Mouse (Mus musculus) heart, embryonic 16.5 days (tissue): ENCODE data around the gene Chd6. TPM values are rescaled to one million over a fixed set of nuclear protein-coding genes. Genes with fewer than 3 reads are reported as not detected.
"Not testable (repeated sequence)": the region's sequence is repeated elsewhere in the genome, so short reads cannot be mapped to it uniquely, and the experiment has no call there.

Source experiments
- ATAC-seq: fragments of 200-750 bp; cut with Nextera tagmentation; replicated peaks from 2 replicates; pipeline ENCODE4 v1.8.0; 2017; ENCODE audit warnings: moderate number of reproducible peaks; ENCODE audit not compliant: insufficient read depth, low FRiP score; ENCODE audit errors: extremely low read depth
- H3K27ac ChIP-seq: fragments of 300-500 bp; sonication (generic); 2 replicates; pipeline ENCODE4 v1.5.1; 2014; ENCODE audit warnings: mild to moderate bottlenecking, low read length, control low read depth, moderate library complexity
- H3K27me3 ChIP-seq: fragments of 300-500 bp; sonication (generic); 2 replicates; pipeline ENCODE4 v1.6.1; 2014; ENCODE audit warnings: low read length, mixed read lengths; ENCODE audit not compliant: control insufficient read depth, insufficient read depth
- H3K36me3 ChIP-seq: fragments of 300-500 bp; sonication (generic); 2 replicates; pipeline ENCODE4 v1.6.1; 2014; ENCODE audit not compliant: control insufficient read depth, insufficient read depth
- H3K4me1 ChIP-seq: fragments of 300-500 bp; sonication (generic); 2 replicates; pipeline ENCODE4 v1.6.1; 2014; ENCODE audit warnings: low read length, mixed read lengths; ENCODE audit not compliant: control insufficient read depth, insufficient read depth
- H3K4me2 ChIP-seq: fragments of 300-500 bp; sonication (generic); 2 replicates; pipeline ENCODE4 v1.6.1; 2014; ENCODE audit warnings: low read depth, mild to moderate bottlenecking, control low read depth, low read length
- H3K4me3 ChIP-seq: fragments of 300-500 bp; sonication (generic); 2 replicates; pipeline ENCODE4 v1.5.1; 2014; ENCODE audit warnings: mild to moderate bottlenecking, control low read depth, low read length
- H3K9ac ChIP-seq: fragments of 300-500 bp; sonication (generic); 2 replicates; pipeline ENCODE4 v1.6.1; 2014; ENCODE audit warnings: low read length, control low read depth
- H3K9me3 ChIP-seq: fragments of 300-500 bp; sonication (generic); replicated peaks from 2 replicates; pipeline ENCODE4 v1.6.1; 2016; ENCODE audit warnings: low read length; ENCODE audit not compliant: control insufficient read depth
- WGBS: fragments of 180-500 bp; shearing (Covaris S2); extraction: QIAGEN DNeasy Blood & Tissue Kit; methylation state at CpG from one replicate; pipeline ENCODE4 v1.1.7; 2014; 5-methylcytosine and 5-hydroxymethylcytosine counted together
- polyA plus RNA-seq: library from polyadenylated mRNA; unstranded; fragments of >200 nt; fragmentation: Nextera tagmentation; extraction: Ambion mirVana; gene quantifications from 2 replicates; pipeline ENCODE4 v1.2.1, GENCODE M21; 2015

Chd6 gene
- polyA plus RNA-seq, 1 experiment from 2014 or later = 18.8 TPM

- H3K9me3 ChIP-seq = no peaks in the 10 kb centered on the region
- no peak for ATAC-seq
- no peak overlapping the region for H3K9ac ChIP-seq
- H3K36me3 ChIP-seq = peaks cover 44% of the 10 kb centered on the region
- H3K4me3 ChIP-seq = no peak overlapping the region
- no peaks in the 10 kb centered on the region for H3K27me3 ChIP-seq
- peaks cover 8% of the 10 kb centered on the region; the same call in 1 of the 2 replicates for H3K4me1 ChIP-seq
- 80% methylated on average over 1 of the region's 1 CpGs for WGBS
- H3K27ac ChIP-seq = no peak overlapping the region
- H3K4me2 ChIP-seq = no peak overlapping the region
Measured at GRCm38 (mm10) chr2:160978651-160979050, 130.2 kb downstream of the Chd6 start.

- ATAC-seq = no peak
- Histone ChIP-seq H3K4me1 (peaks cover 8% of the 10 kb centered on the region; the same call in 1 of the 2 replicates), H3K27me3 (no peaks in the 10 kb centered on the region), H3K27ac (no peak overlapping the region), H3K4me2 (no peak overlapping the region), H3K9ac (no peak overlapping the region), H3K9me3 (no peaks in the 10 kb centered on the region), H3K36me3 (peaks cover 30% of the 10 kb centered on the region), H3K4me3 (no peak overlapping the region)
- 37% methylated on average over 1 of the region's 1 CpGs for WGBS
Measured at GRCm38 (mm10) chr2:160977248-160977647, 131.6 kb downstream of the Chd6 start.

GRCm38 (mm10) chr2:160973648-160974215 lies 135.1 kb downstream of the Chd6 start:
- Histone ChIP-seq H3K4me3 (no peak overlapping the region), H3K9me3 (no peaks in the 10 kb centered on the region), H3K4me1 (peaks cover 6% of the 10 kb centered on the region; the same call in 1 of the 2 replicates), H3K36me3 (peaks cover 28% of the 10 kb centered on the region), H3K4me2 (no peak overlapping the region), H3K9ac (no peak overlapping the region), H3K27me3 (no peaks in the 10 kb centered on the region), H3K27ac (no peak overlapping the region)
- WGBS = 81% methylated on average over 5 of the region's 5 CpGs
- no peak for ATAC-seq

- Histone ChIP-seq H3K36me3 (peaks cover 30% of the 10 kb centered on the region), H3K4me3 (no peak overlapping the region), H3K4me1 (peaks cover 2% of the 10 kb centered on the region; the same call in 1 of the 2 replicates), H3K27ac (no peak overlapping the region), H3K4me2 (no peak overlapping the region), H3K9ac (no peak overlapping the region), H3K9me3 (no peaks in the 10 kb centered on the region), H3K27me3 (no peaks in the 10 kb centered on the region)
- ATAC-seq = no peak
- WGBS = 94% methylated on average over 7 of the region's 7 CpGs
Measured at GRCm38 (mm10) chr2:160972103-160972792, 136.6 kb downstream of the Chd6 start.

DNA sequence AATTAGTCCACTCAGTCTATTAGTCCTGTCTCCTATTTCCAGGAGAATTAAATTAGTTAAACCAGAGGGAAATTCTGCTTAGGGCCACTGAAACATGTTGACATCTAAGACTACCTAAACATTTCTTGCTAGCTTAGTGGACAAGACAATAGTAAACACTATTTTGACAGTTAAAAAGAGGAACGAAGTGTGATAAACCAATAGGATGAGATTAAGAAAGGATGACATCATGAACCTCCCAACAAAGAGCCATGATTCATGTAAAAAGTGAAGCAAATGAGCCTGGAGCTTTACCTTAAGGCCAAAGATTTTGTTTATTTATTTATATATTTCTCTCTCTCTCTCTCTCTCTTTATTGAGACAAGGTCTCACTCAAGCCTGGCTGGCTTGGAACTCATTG lies 146.7 kb downstream of the Chd6 start:
- Histone ChIP-seq H3K4me1 (no peaks in the 10 kb centered on the region), H3K27ac (no peak overlapping the region), H3K36me3 (peaks cover 48% of the 10 kb centered on the region), H3K9ac (no peak overlapping the region), H3K9me3 (no peaks in the 10 kb centered on the region), H3K27me3 (no peaks in the 10 kb centered on the region), H3K4me2 (no peak overlapping the region), H3K4me3 (no peak overlapping the region)
- 79% methylated on average over 1 of the region's 1 CpGs for WGBS
- no peak for ATAC-seq

- 88% methylated on average over 6 of the region's 6 CpGs for WGBS
- no peaks in the 10 kb centered on the region for H3K27me3 ChIP-seq
- peaks cover 49% of the 10 kb centered on the region for H3K36me3 ChIP-seq
- H3K4me2 ChIP-seq = no peak overlapping the region
- no peaks in the 10 kb centered on the region for H3K9me3 ChIP-seq
- H3K9ac ChIP-seq = no peak overlapping the region
- no peaks in the 10 kb centered on the region for H3K4me1 ChIP-seq
- no peak overlapping the region for H3K4me3 ChIP-seq
- no peak overlapping the region for H3K27ac ChIP-seq
- no peak for ATAC-seq
Measured at GRCm38 (mm10) chr2:160960956-160961646, 147.8 kb downstream of the Chd6 start.

DNA sequence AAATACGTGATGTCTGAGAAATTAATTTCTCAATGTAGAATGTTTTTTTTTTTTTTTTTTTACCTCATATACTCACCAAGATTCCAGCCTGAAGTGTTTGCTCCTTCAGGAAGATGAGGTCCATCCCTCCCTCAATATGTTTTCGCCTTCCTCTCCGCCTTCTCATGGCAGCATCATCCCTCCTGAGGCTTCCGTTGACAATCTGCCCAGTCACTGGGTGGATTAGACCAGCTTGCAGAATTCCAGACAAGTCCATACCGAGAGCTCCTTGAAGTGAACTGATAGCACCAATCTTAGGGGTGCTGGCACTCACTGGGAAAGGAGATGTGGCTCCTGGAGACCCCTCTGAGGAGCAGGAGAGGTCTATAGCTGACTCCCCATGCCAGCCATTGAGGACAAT lies 149.0 kb downstream of the Chd6 start:
- Histone ChIP-seq H3K27ac (no peak overlapping the region), H3K27me3 (no peaks in the 10 kb centered on the region), H3K36me3 (peaks cover 43% of the 10 kb centered on the region), H3K4me1 (peaks cover 5% of the 10 kb centered on the region; the same call in 1 of the 2 replicates), H3K9ac (no peak overlapping the region), H3K4me3 (no peak overlapping the region), H3K4me2 (no peak overlapping the region), H3K9me3 (no peaks in the 10 kb centered on the region)
- 90% methylated on average over 5 of the region's 5 CpGs for WGBS
- no peak for ATAC-seq

DNA sequence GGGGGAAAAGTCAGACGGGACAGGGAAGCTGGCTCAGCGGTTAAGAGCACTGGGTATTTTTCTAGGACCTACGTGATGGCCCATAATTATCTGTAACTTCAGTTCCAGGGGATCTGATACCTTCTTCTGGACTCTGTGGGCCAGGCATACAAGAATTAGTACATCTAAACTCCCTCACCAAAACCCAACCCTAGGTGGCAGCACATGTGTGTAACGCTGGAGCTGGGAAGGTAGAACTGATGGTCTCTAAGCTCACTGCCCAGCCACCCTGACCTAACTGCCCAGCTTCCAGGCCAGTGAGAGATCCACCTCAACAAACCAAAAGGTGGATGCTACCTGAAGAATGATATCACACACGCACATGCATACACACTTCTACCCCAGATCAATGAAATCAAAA lies 150.1 kb downstream of the Chd6 start:
- WGBS = 89% methylated on average over 5 of the region's 5 CpGs
- peaks cover 45% of the 10 kb centered on the region for H3K36me3 ChIP-seq

DNA sequence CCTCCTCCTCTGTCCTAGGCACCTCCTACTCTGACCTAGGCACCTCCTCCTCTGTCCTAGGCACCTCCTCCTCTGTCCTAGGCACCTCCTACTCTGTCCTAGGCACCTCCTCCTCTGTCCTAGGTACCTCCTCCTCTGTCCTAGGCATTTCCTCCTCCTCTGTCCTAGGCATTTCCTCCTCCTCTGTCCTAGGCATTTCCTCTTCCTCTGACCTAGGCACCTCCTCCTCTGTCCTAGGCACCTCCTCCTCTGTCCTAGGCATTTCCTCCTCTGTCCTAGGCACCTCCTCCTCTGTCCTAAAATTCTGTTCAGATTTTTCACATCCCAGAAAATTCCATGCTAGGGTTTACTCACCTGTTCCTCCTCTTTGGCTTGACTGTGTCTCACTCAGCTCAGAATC lies 151.1 kb downstream of the Chd6 start:
- H3K4me3 ChIP-seq, H3K27me3 ChIP-seq, H3K4me2 ChIP-seq, H3K9ac ChIP-seq, H3K27ac ChIP-seq, ATAC-seq, H3K9me3 ChIP-seq: not testable (repeated sequence)
- Histone ChIP-seq H3K36me3 (peaks cover 45% of the 10 kb centered on the region), H3K4me1 (peaks cover 17% of the 10 kb centered on the region)

More for the DNA sequence above, 150.1 kb downstream of the Chd6 start:
- Histone ChIP-seq H3K9ac (no peak overlapping the region), H3K27ac (no peak overlapping the region), H3K4me2 (no peak overlapping the region), H3K9me3 (no peaks in the 10 kb centered on the region), H3K4me3 (no peak overlapping the region), H3K4me1 (peaks cover 10% of the 10 kb centered on the region), H3K27me3 (no peaks in the 10 kb centered on the region)
- no peak for ATAC-seq
